Mouse (Mus musculus) heart, embryonic 11.5 days (tissue): Measurements from ENCODE around the gene Adgrf1. TPM values are rescaled to one million over a fixed set of nuclear protein-coding genes. Genes with fewer than 3 reads are reported as not detected.

Experiments used
- polyA plus RNA-seq: library from polyadenylated mRNA; unstranded; fragments of >200 nt; fragmentation: Nextera tagmentation; extraction: Ambion mirVana; gene quantifications from 2 replicates; pipeline ENCODE4 v1.2.1, GENCODE M21; 2014

Adgrf1 gene
- polyA plus RNA-seq, 1 experiment from 2014 or later: not detected

Other genes with a start within 250 kb of the Adgrf1 start
- gene Adgrf5, start 90.1 kb downstream of the Adgrf1 start, polyA plus RNA-seq: 13.9 and 20.8 TPM in 2 replicates
- gene Mep1a, start 232.5 kb downstream of the Adgrf1 start, polyA plus RNA-seq: not detected in 2 replicates